ENCODE assay signal across 9 mouse cellular contexts in the genomic region with DNA sequence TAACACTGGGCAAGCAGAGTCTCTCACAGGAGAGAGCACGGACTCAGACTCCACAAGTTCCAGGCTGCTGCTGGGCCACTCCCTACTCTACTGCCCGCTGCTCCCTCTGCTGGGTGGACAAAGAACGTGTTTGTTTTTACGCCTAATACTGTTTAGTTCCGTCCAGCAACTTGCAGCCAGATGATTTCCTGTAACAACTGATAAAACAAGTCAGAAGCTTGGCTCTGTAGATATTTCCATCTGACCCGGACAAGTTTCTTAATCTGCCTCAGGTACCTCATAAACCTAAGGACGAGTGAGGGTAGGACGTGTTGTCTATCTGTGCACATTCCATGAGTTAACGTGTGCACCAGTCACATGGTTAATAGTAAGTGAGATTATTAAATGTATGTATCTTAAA. TPM values are rescaled to one million over a fixed set of nuclear protein-coding genes. Genes with fewer than 3 reads are reported as not detected.
DNase-seq lines count a peak whose midpoint lies in the region; ATAC-seq and TF ChIP-seq lines count a peak whose summit lies in the region.
"Had no signal": no experiment of that assay in that cellular context is flagged by ENCODE, and none has a peak within 500 bp of the region (broad histone marks: within the 10 kb centered on the region; RNA-seq: fewer than 3 reads in every experiment).

No protein-coding gene starts in this region.

- H3K36me3 ChIP-seq in testis, adult 2 months (ENCODE audit: control insufficient read depth, insufficient read depth, low read length): peaks cover 5% of the 10 kb centered on the region
- peaks cover 20% of the 10 kb centered on the region for H3K36me3 ChIP-seq in forebrain, postnatal 0 days (ENCODE audit: insufficient read depth)
- peaks cover 10% of the 10 kb centered on the region; the same call in 1 of the 2 replicates for H3K36me3 ChIP-seq in liver, embryonic 11.5 days (ENCODE audit: control insufficient read depth, insufficient read depth, low read length)

- H3K27me3 ChIP-seq in testis, adult 2 months (ENCODE audit: control insufficient read depth, insufficient read depth, low read length): no peaks in the 10 kb centered on the region
- no peaks in the 10 kb centered on the region for H3K27me3 ChIP-seq in forebrain, postnatal 0 days (ENCODE audit: insufficient read depth, low read length)
- no peaks in the 10 kb centered on the region for H3K27me3 ChIP-seq in liver, embryonic 11.5 days (replicated peaks; ENCODE audit: control insufficient read depth, insufficient read depth, low read length)

- no peak overlapping the region for H3K4me2 ChIP-seq in forebrain, postnatal 0 days (ENCODE audit: low read depth)
- no peak overlapping the region for H3K4me2 ChIP-seq in liver, embryonic 11.5 days

- peak; percentile 39; the same call in 1 of the 2 replicates for TF ChIP-seq CTCF in testis, adult 2 months (IDR thresholded peaks at IDR 0.05; ENCODE audit: control insufficient read depth, insufficient read depth, insufficient replicate concordance, low read depth, low read length)
- TF ChIP-seq CTCF in forebrain, postnatal 0 days (IDR thresholded peaks at IDR 0.05; ENCODE audit: low read depth): peak; percentile 63

- WGBS in forebrain, postnatal 0 days: 44% methylated on average over 9 of the region's 9 CpGs
- WGBS in liver, embryonic 11.5 days: 25% methylated on average over 9 of the region's 9 CpGs

- no peaks in the 10 kb centered on the region for H3K9me3 ChIP-seq in forebrain, postnatal 0 days (ENCODE audit: low read length)
- no peaks in the 10 kb centered on the region for H3K9me3 ChIP-seq in liver, embryonic 11.5 days (ENCODE audit: control insufficient read depth, low read length)

- no peak for ATAC-seq in forebrain, postnatal 0 days
- ATAC-seq in liver, embryonic 11.5 days (replicated peaks; ENCODE audit: low FRiP score): peak; percentile 89
- 0 out of 2 replicates have a peak, but pooled peaks have one; percentile 46 for ATAC-seq in neutrophil, adult 5-6 weeks (ENCODE audit: extremely low read depth, insufficient number of reproducible peaks, low FRiP score, poor library complexity, severe bottlenecking)

- H3K27ac ChIP-seq in testis, adult 2 months (ENCODE audit: control insufficient read depth, insufficient read depth, low read depth, low read length): no peak overlapping the region
- H3K27ac ChIP-seq in forebrain, postnatal 0 days (ENCODE audit: low read depth, low read length): no peak overlapping the region
- no peak overlapping the region for H3K27ac ChIP-seq in liver, embryonic 11.5 days (ENCODE audit: low read depth, low read length)

- H3K4me1 ChIP-seq in testis, adult 2 months (ENCODE audit: control insufficient read depth, insufficient read depth, low read length): no peaks in the 10 kb centered on the region; the same call in 1 of the 2 replicates
- no peaks in the 10 kb centered on the region; the same call in 1 of the 2 replicates for H3K4me1 ChIP-seq in forebrain, postnatal 0 days (ENCODE audit: insufficient read depth)
- peaks cover 4% of the 10 kb centered on the region; the same call in 1 of the 2 replicates for H3K4me1 ChIP-seq in liver, embryonic 11.5 days (replicated peaks; ENCODE audit: control insufficient read depth, insufficient read depth, low read length)

- no peak overlapping the region; the same call in 1 of the 2 replicates for H3K4me3 ChIP-seq in testis, adult 2 months (ENCODE audit: control insufficient read depth, low read depth, low read length)
- H3K4me3 ChIP-seq in forebrain, postnatal 0 days (ENCODE audit: low read depth, low read length): no peak overlapping the region
- H3K4me3 ChIP-seq in liver, embryonic 11.5 days (ENCODE audit: low read depth, low read length): no peak overlapping the region

- H3K9ac ChIP-seq in forebrain, postnatal 0 days: no peak overlapping the region
- no peak overlapping the region for H3K9ac ChIP-seq in liver, embryonic 11.5 days (ENCODE audit: low read depth, low read length)

- DNase-seq in testis, postnatal 14 days (ENCODE audit: low spot score): no peak
- DNase-seq in adrenal gland, postnatal 25 days: peak; percentile 43
- DNase-seq in forebrain, postnatal 0 days: peak; percentile 35
- peak; percentile 31 for DNase-seq in induced T-regulatory cell, adult 2 months (ENCODE audit: low read depth)
- DNase-seq in liver, embryonic 11.5 days (ENCODE audit: low spot score): peak; percentile 47
- DNase-seq in thymus, adult 18-20 months: no peak

- no peak for TF ChIP-seq POLR2A in testis, adult 2 months (IDR thresholded peaks at IDR 0.05; ENCODE audit: control insufficient read depth, low read depth, low read length)

RNA-seq across cellular contexts. Expression of a gene that starts 10.4 kb away (rescaled TPM):
- 13.5 and 14.2 TPM in 2 replicates for polyA plus RNA-seq in testis, adult 2 months (2012; rRNA removed)
- 25.5 and 31.9 TPM in 2 replicates for total RNA-seq in adrenal gland, postnatal 25 days (2021)
- 20.9 and 21.2 TPM in 2 replicates for total RNA-seq in forebrain, postnatal 0 days (2014; rRNA removed)
- 15.7 and 20.2 TPM in 2 replicates for polyA plus RNA-seq in forebrain, postnatal 0 days (2015; fragmentation: Nextera tagmentation; extraction: Ambion mirVana)
- polyA plus RNA-seq in liver, embryonic 11.5 days (2014; fragmentation: Nextera tagmentation; extraction: Ambion mirVana): 9.5 and 10.9 TPM in 2 replicates
- 72.7 and 73.7 TPM in 2 replicates for total RNA-seq in neutrophil, adult 5-6 weeks (2017)

RNA-seq across cellular contexts. Expression of a gene that starts 14.4 kb away (rescaled TPM):
- 55.7 and 67.1 TPM in 2 replicates for polyA plus RNA-seq in testis, adult 2 months (2012; rRNA removed)
- total RNA-seq in adrenal gland, postnatal 25 days (2021): not detected in 2 replicates
- total RNA-seq in forebrain, postnatal 0 days (2014; rRNA removed): 0.69 and 1.7 TPM in 2 replicates
- polyA plus RNA-seq in forebrain, postnatal 0 days (2015; fragmentation: Nextera tagmentation; extraction: Ambion mirVana): 0.50 and 0.77 TPM in 2 replicates
- 0.45 and 0.81 TPM in 2 replicates for polyA plus RNA-seq in liver, embryonic 11.5 days (2014; fragmentation: Nextera tagmentation; extraction: Ambion mirVana)
- total RNA-seq in neutrophil, adult 5-6 weeks (2017): not detected in 2 replicates
- total RNA-seq: gastrocnemius, adult 8-10 months had no signal

Comparison
In these comparisons a context has a peak if more than half of its experiments do, and no peak if none do; other contexts are left out.
1. DNase-seq: peak in adrenal gland, postnatal 25 days (single experiment), forebrain, postnatal 0 days (single experiment), induced T-regulatory cell, adult 2 months (single experiment) and liver, embryonic 11.5 days (single experiment); none in testis, postnatal 14 days (single experiment) and thymus, adult 18-20 months (0 of 2).